Mouse (Mus musculus): ENCODE data around the gene Dach1.

- TF ChIP-seq CTCF (IDR thresholded peaks at IDR 0.05; ENCODE audit: borderline replicate concordance, insufficient read depth, low read depth, low read length) = no peak
- no peak for TF ChIP-seq POLR2A (IDR thresholded peaks at IDR 0.05; ENCODE audit: borderline replicate concordance, insufficient read depth, low read length)
Measured at GRCm38 (mm10) chr14:98109929-98110328, 59.6 kb downstream of the Dach1 start.

Measured in cerebellum, adult 2 months (tissue).